Mouse (Mus musculus) C2C12 (cell line): ENCODE measurements at regions not wholly inside any gene's neighbourhood (a gene's known extent, or its start where the extent isn't known, plus 50 kb on each side); places are given as distances from the start of the nearest gene placed in this dataset.

Source experiments
- H3K27me3 ChIP-seq: one replicate; pipeline ENCODE4 v1.6.1; 2011; ENCODE audit not compliant: control insufficient read depth, insufficient read depth, insufficient read length
- H3K36me3 ChIP-seq: one replicate; pipeline ENCODE4 v1.6.1; 2011; ENCODE audit not compliant: control insufficient read depth, insufficient read depth
- H3K4me3 ChIP-seq: one replicate; pipeline ENCODE4 v1.5.1; 2011; ENCODE audit warnings: mild to moderate bottlenecking, control low read depth; ENCODE audit not compliant: poor library complexity, insufficient read depth, severe bottlenecking
- H3K79me2 ChIP-seq: one replicate; pipeline ENCODE4 v1.6.1; 2011; ENCODE audit not compliant: control insufficient read depth, insufficient read depth
- H3K79me3 ChIP-seq: one replicate; pipeline ENCODE4 v1.6.1; 2011; ENCODE audit warnings: low read depth, control low read depth
- H3ac ChIP-seq: one replicate; pipeline ENCODE3; 2011; ENCODE audit warnings: low read depth; ENCODE audit not compliant: control insufficient read depth, insufficient read length
- CEBPB ChIP-seq: IDR thresholded peaks from one replicate; pipeline ENCODE4 v1.6.1; 2011; ENCODE audit warnings: low read depth, mild to moderate bottlenecking, control low read depth, moderate library complexity
- CTCF ChIP-seq: IDR thresholded peaks from one replicate; pipeline ENCODE4 v1.5.1; 2011; ENCODE audit not compliant: control insufficient read depth, insufficient read depth, insufficient read length
- FOSL1 ChIP-seq: IDR thresholded peaks from one replicate; pipeline ENCODE4 v1.8.0; 2011; ENCODE audit warnings: mild to moderate bottlenecking, low read length; ENCODE audit not compliant: poor library complexity, insufficient read depth, severe bottlenecking
- MAX ChIP-seq: IDR thresholded peaks from one replicate; pipeline ENCODE4 v1.6.1; 2011; ENCODE audit warnings: mild to moderate bottlenecking, control low read depth
- MYOD1 ChIP-seq: IDR thresholded peaks from one replicate; pipeline ENCODE4 v1.6.1; 2011; ENCODE audit warnings: low read depth; ENCODE audit not compliant: control insufficient read depth, insufficient read length
- MYOG ChIP-seq: IDR thresholded peaks from one replicate; pipeline ENCODE4 v1.6.1; 2011; ENCODE audit not compliant: control insufficient read depth, insufficient read length; ENCODE audit errors: extremely low read depth
- USF1 ChIP-seq: IDR thresholded peaks from one replicate; pipeline ENCODE4 v1.6.1; 2011; ENCODE audit warnings: low read depth, mild to moderate bottlenecking, control low read depth, moderate library complexity

DNA sequence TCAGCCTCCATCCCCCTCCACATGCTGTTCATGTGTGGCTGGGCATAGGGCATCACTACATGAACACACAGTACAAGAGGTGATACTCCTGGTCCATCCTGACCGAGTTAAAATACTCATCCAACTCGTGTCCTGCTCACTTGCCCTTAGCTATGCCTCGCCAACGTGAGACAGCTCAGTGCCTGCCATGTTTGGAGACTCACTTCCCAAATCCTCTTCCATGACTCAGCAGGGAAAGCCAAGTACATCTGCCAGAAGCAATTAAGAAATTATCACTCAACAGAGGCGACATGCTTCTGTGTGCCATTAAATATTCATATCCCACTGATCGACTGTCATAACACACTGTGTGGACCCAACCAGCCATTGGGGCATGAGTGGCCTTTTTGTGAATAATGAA lies 51.9 kb upstream of the Gpr139 start:
- H3ac ChIP-seq = no peak overlapping the region
- H3K27me3 ChIP-seq = no peaks in the 10 kb centered on the region
- H3K79me2 ChIP-seq = no peaks in the 10 kb centered on the region
- H3K79me3 ChIP-seq = no peaks in the 10 kb centered on the region
- no peaks in the 10 kb centered on the region for H3K36me3 ChIP-seq
- no peak for TF ChIP-seq CTCF
- TF ChIP-seq USF1 = no peak
- TF ChIP-seq CEBPB = no peak
- TF ChIP-seq FOSL1 = no peak
- no peak for TF ChIP-seq MYOD1
- TF ChIP-seq MAX = no peak
- no peak for TF ChIP-seq MYOG
- H3K4me3 ChIP-seq = no peak overlapping the region
